Mouse (Mus musculus): ENCODE measurements at regions not wholly inside any gene's neighbourhood (a gene's known extent, or its start where the extent isn't known, plus 50 kb on each side); places are given as distances from the start of the nearest gene placed in this dataset.

DNA sequence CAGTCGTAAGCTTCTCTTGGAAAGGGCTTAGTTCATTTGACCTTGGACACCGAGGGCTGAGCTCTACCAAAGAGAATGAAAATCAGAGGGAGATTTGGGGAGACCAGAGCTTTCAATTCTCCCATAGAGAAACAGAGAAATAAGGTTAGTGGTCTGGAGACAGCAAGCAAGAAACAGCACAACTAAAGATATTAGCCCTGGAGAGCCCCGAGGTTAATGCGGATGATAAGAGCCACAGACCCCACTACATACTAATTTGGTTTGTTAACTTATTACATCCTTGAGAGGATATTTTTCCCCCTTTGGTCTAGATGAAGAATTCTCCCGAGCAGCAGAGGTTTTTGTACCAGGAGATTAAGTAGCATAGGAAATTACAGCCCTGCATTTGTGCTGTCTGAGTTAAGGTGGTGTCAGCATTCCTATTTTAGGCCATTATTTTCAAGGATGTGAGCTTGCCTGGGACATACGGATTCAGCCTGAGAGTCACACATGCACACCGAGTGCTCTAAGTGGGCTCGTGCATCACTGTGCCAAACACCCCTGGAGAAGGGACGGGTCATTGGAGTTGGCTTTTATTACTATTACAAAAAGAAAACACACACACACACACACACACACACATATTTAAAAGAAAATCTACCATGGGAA lies 147.4 kb upstream of the C9orf72 start:
- Histone ChIP-seq H3K9ac (no peak overlapping the region), H3K4me2 (0 out of 2 replicates have a peak overlapping the region, but pooled peaks have one; percentile 8), H3K36me3 (no peaks in the 10 kb centered on the region), H3K4me3 (no peak overlapping the region), H3K9me3 (0 out of 2 replicates have a peak, but pooled peaks cover 4% of the 10 kb centered on the region), H3K27ac (replicated peaks) (no peak overlapping the region), H3K27me3 (replicated peaks) (no peaks in the 10 kb centered on the region), H3K4me1 (no peaks in the 10 kb centered on the region)
- ATAC-seq (ENCODE audit: extremely low read depth, insufficient number of reproducible peaks, low FRiP score, low TSS enrichment): no peak
- WGBS: 57% methylated on average over 9 of the region's 9 CpGs

DNA sequence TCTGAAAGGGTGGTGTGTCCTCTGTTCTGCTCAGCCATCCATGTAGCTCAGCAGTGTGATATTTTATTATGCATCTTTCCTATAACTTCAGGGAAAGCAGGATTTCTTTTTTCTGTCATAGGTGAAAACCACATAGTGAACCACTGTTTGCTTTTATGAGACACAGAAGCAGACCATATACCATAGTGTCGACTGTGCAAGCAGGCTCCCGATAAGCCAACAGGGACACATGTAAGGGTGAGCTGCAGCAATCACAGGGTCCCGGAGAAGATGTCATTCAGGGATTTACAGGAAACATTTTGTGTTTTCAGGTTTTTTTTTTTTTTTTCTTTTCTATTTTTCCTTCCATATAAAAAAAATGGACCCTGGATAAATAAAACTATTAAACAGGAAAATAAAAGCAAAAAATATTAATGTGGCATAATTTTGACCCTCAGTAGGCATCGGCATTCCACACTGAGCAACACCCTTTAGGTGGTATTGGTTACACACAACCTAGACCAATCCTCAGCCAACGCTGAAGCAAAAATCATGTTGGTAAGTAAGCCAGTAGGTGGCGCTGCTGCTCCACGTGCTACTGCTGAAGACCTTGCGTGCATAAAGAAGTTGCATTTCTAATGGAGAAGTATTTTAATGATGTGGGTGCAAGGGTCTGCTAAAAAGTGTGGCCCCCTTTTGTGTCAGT lies 146.7 kb upstream of the C9orf72 start:
- Histone ChIP-seq H3K9me3 (0 out of 2 replicates have a peak, but pooled peaks cover 4% of the 10 kb centered on the region), H3K9ac (no peak overlapping the region), H3K4me3 (no peak overlapping the region), H3K27me3 (replicated peaks) (no peaks in the 10 kb centered on the region), H3K4me1 (no peaks in the 10 kb centered on the region), H3K27ac (replicated peaks) (no peak overlapping the region), H3K36me3 (no peaks in the 10 kb centered on the region), H3K4me2 (0 out of 2 replicates have a peak overlapping the region, but pooled peaks have one; percentile 8)
- WGBS: 27% methylated on average over 8 of the region's 8 CpGs
- ATAC-seq (ENCODE audit: extremely low read depth, insufficient number of reproducible peaks, low FRiP score, low TSS enrichment): no peak

DNA sequence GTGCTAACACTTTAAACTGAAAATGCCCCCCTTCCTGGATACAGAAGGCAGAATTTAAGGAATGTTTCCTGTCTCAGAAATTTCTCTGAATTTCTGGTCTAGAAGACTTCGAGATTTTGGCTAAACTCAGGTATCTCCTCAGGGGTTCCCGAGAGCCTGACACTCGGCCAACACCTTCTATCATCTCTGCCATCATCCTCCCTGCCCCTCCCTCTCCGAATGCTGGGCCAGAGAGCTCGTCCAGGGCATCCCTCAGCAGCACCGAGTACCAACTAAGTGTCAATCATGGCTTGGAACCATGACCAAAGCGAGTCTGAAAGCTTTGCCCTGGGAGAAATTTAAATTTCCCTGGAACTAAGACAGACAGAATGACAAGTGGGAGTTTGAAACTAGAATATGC lies 138.2 kb upstream of the C9orf72 start:
- H3K4me1 ChIP-seq: no peaks in the 10 kb centered on the region
- no peak overlapping the region for H3K27ac ChIP-seq (replicated peaks)
- H3K27me3 ChIP-seq (replicated peaks): no peaks in the 10 kb centered on the region
- H3K9ac ChIP-seq: no peak overlapping the region
- no peaks in the 10 kb centered on the region for H3K36me3 ChIP-seq
- no peak overlapping the region for H3K4me2 ChIP-seq
- 61% methylated on average over 7 of the region's 7 CpGs for WGBS
- ATAC-seq (ENCODE audit: extremely low read depth, insufficient number of reproducible peaks, low FRiP score, low TSS enrichment): no peak
- no peak overlapping the region for H3K4me3 ChIP-seq
- H3K9me3 ChIP-seq: no peaks in the 10 kb centered on the region

DNA sequence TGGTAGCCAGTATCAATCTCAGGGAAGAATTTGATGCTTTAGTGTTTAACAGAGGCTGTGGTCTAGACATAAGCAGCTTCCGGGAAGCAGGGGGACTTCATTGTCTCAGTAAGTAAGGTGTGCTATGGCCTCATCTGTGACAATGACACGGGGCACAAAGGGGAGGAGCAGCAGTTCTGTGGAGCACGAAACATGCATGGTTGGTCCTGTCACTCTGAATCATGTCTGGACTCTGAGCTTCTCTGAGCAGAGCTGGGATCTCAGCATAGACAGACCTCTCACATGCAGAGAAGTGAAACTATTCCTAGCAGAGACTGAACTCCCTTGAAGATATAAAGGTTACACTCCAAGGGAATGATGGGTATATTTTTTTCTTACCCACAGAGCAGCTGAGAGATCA lies 136.2 kb upstream of the C9orf72 start:
- H3K27ac ChIP-seq (replicated peaks): no peak overlapping the region
- WGBS: 81% methylated on average over 3 of the region's 3 CpGs
- 0 out of 2 replicates have a peak, but pooled peaks cover under 1% of the 10 kb centered on the region for H3K4me1 ChIP-seq
- no peaks in the 10 kb centered on the region for H3K36me3 ChIP-seq
- H3K4me2 ChIP-seq: no peak overlapping the region
- ATAC-seq (ENCODE audit: extremely low read depth, insufficient number of reproducible peaks, low FRiP score, low TSS enrichment): no peak
- H3K4me3 ChIP-seq: no peak overlapping the region
- H3K9me3 ChIP-seq: no peaks in the 10 kb centered on the region
- H3K27me3 ChIP-seq (replicated peaks): no peaks in the 10 kb centered on the region
- H3K9ac ChIP-seq: no peak overlapping the region

DNA sequence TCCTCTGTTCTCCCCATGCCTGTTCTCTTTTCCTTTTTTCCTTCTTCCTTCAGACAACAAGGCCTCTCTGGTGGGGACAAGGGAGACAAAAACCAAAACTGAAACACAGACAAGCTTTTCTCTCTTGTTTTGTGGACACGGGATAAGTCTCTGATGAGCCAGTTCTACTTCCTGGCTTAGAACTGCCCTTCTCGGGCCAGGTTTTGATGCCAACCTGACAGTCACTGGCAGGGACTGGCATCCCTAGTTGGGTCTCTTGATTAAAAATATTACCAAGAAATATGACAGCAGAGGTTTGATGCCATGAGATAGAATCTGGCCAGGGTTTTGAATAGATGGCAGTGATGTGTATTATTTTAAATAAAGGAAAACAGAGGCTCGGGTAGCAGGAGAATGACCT lies 133.4 kb upstream of the C9orf72 start:
- ATAC-seq (ENCODE audit: extremely low read depth, insufficient number of reproducible peaks, low FRiP score, low TSS enrichment): no peak
- Histone ChIP-seq H3K27ac (replicated peaks) (no peak overlapping the region), H3K4me2 (no peak overlapping the region), H3K27me3 (replicated peaks) (no peaks in the 10 kb centered on the region), H3K9ac (no peak overlapping the region), H3K9me3 (no peaks in the 10 kb centered on the region), H3K36me3 (no peaks in the 10 kb centered on the region), H3K4me1 (peaks cover 23% of the 10 kb centered on the region), H3K4me3 (no peak overlapping the region)
- WGBS: 78% methylated on average over 3 of the region's 3 CpGs

- no peak for ATAC-seq (ENCODE audit: extremely low read depth, insufficient number of reproducible peaks, low FRiP score, low TSS enrichment)
- Histone ChIP-seq H3K4me1 (peaks cover 28% of the 10 kb centered on the region), H3K27me3 (replicated peaks) (no peaks in the 10 kb centered on the region), H3K4me2 (no peak overlapping the region), H3K9ac (no peak overlapping the region), H3K4me3 (no peak overlapping the region), H3K9me3 (no peaks in the 10 kb centered on the region), H3K27ac (replicated peaks) (no peak overlapping the region), H3K36me3 (no peaks in the 10 kb centered on the region)
- 77% methylated on average over 12 of the region's 12 CpGs for WGBS
Observed at GRCm38 (mm10) chr4:35356904-35357563, 131.1 kb upstream of the C9orf72 start.

DNA sequence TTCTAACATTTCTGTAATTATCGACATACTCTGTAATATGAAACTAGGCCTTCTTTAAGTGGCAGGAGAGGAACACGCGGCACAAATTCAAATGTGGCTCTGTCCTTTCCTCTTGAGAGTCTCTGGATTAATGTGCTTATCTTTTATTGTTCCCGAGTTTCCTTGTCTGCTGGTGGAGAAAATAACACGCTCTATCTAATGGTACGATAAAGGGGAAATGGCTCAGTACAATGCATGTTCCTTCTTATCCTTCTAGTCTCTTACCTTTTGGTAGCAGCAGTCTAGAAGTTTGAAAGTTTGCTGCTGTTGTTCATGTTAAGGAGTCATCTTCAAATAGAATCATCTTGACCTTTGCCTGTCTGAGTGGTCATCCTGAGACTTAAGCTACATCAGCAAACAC lies 130.1 kb upstream of the C9orf72 start:
- 30% methylated on average over 6 of the region's 6 CpGs for WGBS
- Histone ChIP-seq H3K27ac (replicated peaks) (no peak overlapping the region), H3K4me3 (no peak overlapping the region), H3K4me2 (no peak overlapping the region), H3K36me3 (no peaks in the 10 kb centered on the region), H3K4me1 (peaks cover 28% of the 10 kb centered on the region), H3K27me3 (replicated peaks) (no peaks in the 10 kb centered on the region), H3K9me3 (no peaks in the 10 kb centered on the region), H3K9ac (no peak overlapping the region)
- no peak for ATAC-seq (ENCODE audit: extremely low read depth, insufficient number of reproducible peaks, low FRiP score, low TSS enrichment)

- 68% methylated on average over 14 of the region's 14 CpGs for WGBS
- Histone ChIP-seq H3K4me1 (peaks cover 31% of the 10 kb centered on the region), H3K27ac (replicated peaks) (no peak overlapping the region), H3K4me2 (no peak overlapping the region), H3K9ac (no peak overlapping the region), H3K27me3 (replicated peaks) (no peaks in the 10 kb centered on the region), H3K4me3 (no peak overlapping the region), H3K36me3 (no peaks in the 10 kb centered on the region), H3K9me3 (no peaks in the 10 kb centered on the region)
- ATAC-seq (ENCODE audit: extremely low read depth, insufficient number of reproducible peaks, low FRiP score, low TSS enrichment): no peak
Observed at GRCm38 (mm10) chr4:35354046-35354445, 128.1 kb upstream of the C9orf72 start.

- Histone ChIP-seq H3K9me3 (no peaks in the 10 kb centered on the region), H3K4me1 (peaks cover 31% of the 10 kb centered on the region), H3K4me2 (no peak overlapping the region), H3K27ac (replicated peaks) (no peak overlapping the region), H3K9ac (no peak overlapping the region), H3K4me3 (no peak overlapping the region), H3K36me3 (no peaks in the 10 kb centered on the region), H3K27me3 (replicated peaks) (no peaks in the 10 kb centered on the region)
- ATAC-seq (ENCODE audit: extremely low read depth, insufficient number of reproducible peaks, low FRiP score, low TSS enrichment): no peak
- WGBS: 75% methylated on average over 1 of the region's 1 CpGs
Observed at GRCm38 (mm10) chr4:35352606-35353005, 126.6 kb upstream of the C9orf72 start.

DNA sequence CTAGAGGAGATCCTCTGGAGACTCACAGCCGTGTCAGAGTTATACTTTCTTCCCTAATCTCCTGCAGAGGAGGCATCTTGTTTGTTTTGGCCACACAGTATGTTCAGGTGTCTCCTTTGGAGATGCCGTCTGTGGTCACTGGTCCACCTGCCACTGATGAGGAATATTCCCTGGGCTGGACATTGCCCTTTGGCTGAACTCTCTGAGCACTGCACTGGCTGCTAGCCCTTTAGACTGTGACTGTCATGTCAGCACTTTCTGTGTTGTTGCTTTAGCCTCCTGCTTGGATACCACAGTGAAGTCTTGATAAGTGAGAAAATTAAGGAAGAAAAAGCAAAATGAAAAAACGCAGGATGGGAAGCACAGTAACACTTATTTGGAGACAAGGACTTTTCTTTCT lies 124.5 kb upstream of the C9orf72 start:
- no peaks in the 10 kb centered on the region for H3K9me3 ChIP-seq
- no peak overlapping the region for H3K4me2 ChIP-seq
- H3K36me3 ChIP-seq: no peaks in the 10 kb centered on the region
- H3K4me1 ChIP-seq: peaks cover 18% of the 10 kb centered on the region
- no peak for ATAC-seq (ENCODE audit: extremely low read depth, insufficient number of reproducible peaks, low FRiP score, low TSS enrichment)
- WGBS: 43% methylated on average over 3 of the region's 3 CpGs
- H3K9ac ChIP-seq: no peak overlapping the region
- H3K27me3 ChIP-seq (replicated peaks): no peaks in the 10 kb centered on the region
- no peak overlapping the region for H3K4me3 ChIP-seq
- H3K27ac ChIP-seq (replicated peaks): no peak overlapping the region

- H3K4me2 ChIP-seq: no peak overlapping the region
- H3K9me3 ChIP-seq: no peaks in the 10 kb centered on the region
- 76% methylated on average over 3 of the region's 3 CpGs for WGBS
- no peaks in the 10 kb centered on the region for H3K27me3 ChIP-seq (replicated peaks)
- no peaks in the 10 kb centered on the region for H3K36me3 ChIP-seq
- H3K4me1 ChIP-seq: 0 out of 2 replicates have a peak, but pooled peaks cover 3% of the 10 kb centered on the region
- no peak overlapping the region for H3K4me3 ChIP-seq
- ATAC-seq (ENCODE audit: extremely low read depth, insufficient number of reproducible peaks, low FRiP score, low TSS enrichment): no peak
- no peak overlapping the region for H3K27ac ChIP-seq (replicated peaks)
- no peak overlapping the region for H3K9ac ChIP-seq
Observed at GRCm38 (mm10) chr4:35347609-35348008, 121.6 kb upstream of the C9orf72 start.
